Comparison of ENCODE assay signal across 9 mouse cellular contexts in genomic region chr16:21881181-21881580, GRCm38 (mm10).
A peak's percentile ranks its signal among the peaks of the same experiment; 100 is the strongest.
DNase-seq lines count a peak whose midpoint lies in the region; ATAC-seq and TF ChIP-seq lines count a peak whose summit lies in the region.
"Had no signal": no experiment of that assay in that cellular context is flagged by ENCODE, and none has a peak within 500 bp of the region (broad histone marks: within the 10 kb centered on the region; RNA-seq: fewer than 3 reads in every experiment).

No protein-coding gene starts in this region.

- no peak overlapping the region for H3ac ChIP-seq in C2C12 (ENCODE audit: control insufficient read depth, insufficient read length, low read depth)

- H3K9ac ChIP-seq in hindbrain, embryonic 13.5 days = no peak overlapping the region
- no peak overlapping the region for H3K9ac ChIP-seq in hindbrain, embryonic 11.5 days (ENCODE audit: low read depth, low read length)

- 0 out of 2 replicates have a peak overlapping the region, but pooled peaks have one; percentile 3 for H3K4me2 ChIP-seq in hindbrain, embryonic 13.5 days
- H3K4me2 ChIP-seq in hindbrain, embryonic 11.5 days (replicated peaks; ENCODE audit: low read depth, low read length) = no peak overlapping the region

- H3K79me2 ChIP-seq in C2C12 (ENCODE audit: control insufficient read depth, insufficient read depth) = no peaks in the 10 kb centered on the region

- no peak overlapping the region for H3K4me3 ChIP-seq in hindbrain, embryonic 13.5 days
- no peak overlapping the region for H3K4me3 ChIP-seq in hindbrain, embryonic 11.5 days (ENCODE audit: low read depth, low read length)
- H3K4me3 ChIP-seq in C2C12 (ENCODE audit: insufficient read depth, poor library complexity, severe bottlenecking) = no peak overlapping the region
- H3K4me3 ChIP-seq: megakaryocyte, embryonic 14.5 days had no signal

- no peak for DNase-seq in hindbrain, embryonic 11.5 days (ENCODE audit: low spot score)
- DNase-seq in cerebellum, adult 9-11 months = peak; percentile 84
- DNase-seq in kidney, postnatal 36 days = peak; percentile 57 to 74
- DNase-seq in adrenal gland, postnatal 14 days = no peak
- DNase-seq in thymus, postnatal 4 days = no peak

- ATAC-seq in hindbrain, embryonic 13.5 days (ENCODE audit: low FRiP score) = peak; percentile 69
- no peak; the same call in 1 of the 2 replicates for ATAC-seq in hindbrain, embryonic 11.5 days (ENCODE audit: low FRiP score)
- ATAC-seq in monocyte, adult 5-6 weeks (replicated peaks; ENCODE audit: insufficient number of reproducible peaks, low FRiP score, low TSS enrichment, poor library complexity, severe bottlenecking) = no peak

- H3K79me3 ChIP-seq in C2C12 (ENCODE audit: low read depth) = no peaks in the 10 kb centered on the region

- peak overlapping the region; percentile 80 for H3K27ac ChIP-seq in hindbrain, embryonic 13.5 days
- no peak overlapping the region for H3K27ac ChIP-seq in hindbrain, embryonic 11.5 days (ENCODE audit: low read depth, low read length)

- no peak for TF ChIP-seq CTCF in C2C12 (IDR thresholded peaks at IDR 0.05; ENCODE audit: control insufficient read depth, insufficient read depth, insufficient read length)

- 25% methylated on average over 6 of the region's 6 CpGs for WGBS in hindbrain, embryonic 13.5 days
- 62% methylated on average over 6 of the region's 6 CpGs for WGBS in hindbrain, embryonic 11.5 days

- peaks cover 41% of the 10 kb centered on the region for H3K4me1 ChIP-seq in hindbrain, embryonic 13.5 days (replicated peaks)
- H3K4me1 ChIP-seq in hindbrain, embryonic 11.5 days (replicated peaks; ENCODE audit: control insufficient read depth, insufficient read depth, low read length) = no peaks in the 10 kb centered on the region
- H3K4me1 ChIP-seq: megakaryocyte, embryonic 14.5 days had no signal

- H3K27me3 ChIP-seq in hindbrain, embryonic 13.5 days = no peaks in the 10 kb centered on the region
- H3K27me3 ChIP-seq in hindbrain, embryonic 11.5 days (ENCODE audit: control insufficient read depth, insufficient read depth, low read length) = no peaks in the 10 kb centered on the region
- no peaks in the 10 kb centered on the region for H3K27me3 ChIP-seq in C2C12 (ENCODE audit: control insufficient read depth, insufficient read depth, insufficient read length)

- no peaks in the 10 kb centered on the region for H3K36me3 ChIP-seq in hindbrain, embryonic 13.5 days
- no peaks in the 10 kb centered on the region for H3K36me3 ChIP-seq in hindbrain, embryonic 11.5 days (ENCODE audit: control insufficient read depth, insufficient read depth, low read length)
- no peaks in the 10 kb centered on the region for H3K36me3 ChIP-seq in C2C12 (ENCODE audit: control insufficient read depth, insufficient read depth)

- H3K9me3 ChIP-seq in hindbrain, embryonic 13.5 days = no peaks in the 10 kb centered on the region
- H3K9me3 ChIP-seq in hindbrain, embryonic 11.5 days (ENCODE audit: control insufficient read depth, low read length) = no peaks in the 10 kb centered on the region
- H3K9me3 ChIP-seq: megakaryocyte, embryonic 14.5 days had no signal

TF ChIP-seq in C2C12, 6 proteins besides CTCF, POLR2A, EP300 and RAD21:
- TF ChIP-seq MYOD1 (IDR thresholded peaks at IDR 0.05; ENCODE audit: control insufficient read depth, insufficient read length, low read depth) (no peak), USF1 (IDR thresholded peaks at IDR 0.05; ENCODE audit: low read depth) (peak; percentile 58)

Comparison
In these comparisons a context has a peak if more than half of its experiments do, and no peak if none do; other contexts are left out.
1. DNase-seq: peak in cerebellum, adult 9-11 months (single experiment) and kidney, postnatal 36 days (2 of 2); none in hindbrain, embryonic 11.5 days (single experiment), adrenal gland, postnatal 14 days (single experiment) and thymus, postnatal 4 days (single experiment).